Mouse (Mus musculus): ENCODE measurements around the gene Gm10408. TPM values are rescaled to one million over a fixed set of nuclear protein-coding genes. Genes with fewer than 3 reads are reported as not detected.
"Not testable (repeated sequence)": the region's sequence is repeated elsewhere in the genome, so short reads cannot be mapped to it uniquely, and the experiment has no call there.

Gm10408 gene
- total RNA-seq (2021), result not detected
- long read RNA-seq, experiment 1, result 0 reads
- long read RNA-seq, experiment 2, result 0 reads

- DNase-seq; intact Hi-C loops (cut with DNase I; ENCODE audit: low total_unique reads): not testable (repeated sequence)
These were observed at the start of gene Gm10408 for GRCm38 (mm10) chr14:3449079-3449478. Gene Gm10408, plus strand, starts transcription at chr14:3449379.

GRCm38 (mm10) chr14:3412314-3412713, 36.9 kb upstream of the Gm10408 start, which contains the start of gene Gm10409:
Gene Gm10409, plus strand, starts transcription at chr14:3412614.
- DNase-seq; intact Hi-C loops (cut with DNase I; ENCODE audit: low total_unique reads): not testable (repeated sequence)

GRCm38 (mm10) chr14:3427803-3428202, 21.4 kb upstream of the Gm10408 start, which contains the start of gene Gm3005:
Gene Gm3005, plus strand, starts transcription at chr14:3428103.
- intact Hi-C loops (cut with DNase I; ENCODE audit: low total_unique reads); DNase-seq: not testable (repeated sequence)

Other genes with a start within 250 kb of the Gm10408 start
- gene D830030K20Rik, start 240.9 kb upstream of the Gm10408 start, total RNA-seq (2021), result 1 to 10 TPM; 1.4 to 2.0 TPM
- not detected for gene Gm2956, start 116.8 kb upstream of the Gm10408 start, total RNA-seq (2021)
- gene Gm10413, start 54.3 kb upstream of the Gm10408 start, total RNA-seq (2021), result not detected
- under 1 TPM; 0.29 to 0.39 TPM for gene Gm10409, start 36.8 kb upstream of the Gm10408 start, total RNA-seq (2021)
- gene Gm3005, start 21.3 kb upstream of the Gm10408 start, total RNA-seq (2021), result not detected
- not detected for gene Gm3012, start 185.1 kb downstream of the Gm10408 start, total RNA-seq (2021)
- under 1 TPM; 0.29 to 0.39 TPM for gene Gm3020, start 202.7 kb downstream of the Gm10408 start, total RNA-seq (2021)
- gene Gm3043, start 239.4 kb downstream of the Gm10408 start, total RNA-seq (2021), result not detected

Measured in gastrocnemius, postnatal 14 days (tissue).